Mouse (Mus musculus): ENCODE results near the gene Dpagt1. TPM values are rescaled to one million over a fixed set of nuclear protein-coding genes. Genes with fewer than 3 reads are reported as not detected.
A peak's percentile ranks its signal among the peaks of the same experiment; 100 is the strongest.
"Not testable (repeated sequence)": the region's sequence is repeated elsewhere in the genome, so short reads cannot be mapped to it uniquely, and the experiment has no call there.

Dpagt1 gene
- total RNA-seq, 2 experiments from 2014 or later, result 21.7 to 30.9 TPM

GRCm38 (mm10) chr9:44336964-44337363 is 11.1 kb downstream of the Dpagt1 start:
- DNase-seq (ENCODE audit: low spot score in 2 of 2), result no peak

- DNase-seq (ENCODE audit: low spot score in 2 of 2), result no peak
Measured at GRCm38 (mm10) chr9:44337436-44338169, 11.8 kb downstream of the Dpagt1 start.

- DNase-seq (ENCODE audit: low spot score in 2 of 2), result no peak
Measured at GRCm38 (mm10) chr9:44338574-44338973, 12.8 kb downstream of the Dpagt1 start.

GRCm38 (mm10) chr9:44341487-44341886 is 15.7 kb downstream of the Dpagt1 start:
- DNase-seq (ENCODE audit: low spot score in 2 of 2), result no peak

GRCm38 (mm10) chr9:44342173-44342572 is 16.4 kb downstream of the Dpagt1 start:
- DNase-seq (ENCODE audit: low spot score in 2 of 2), result no peak

GRCm38 (mm10) chr9:44342605-44343004 is 16.8 kb downstream of the Dpagt1 start:
- no peak for DNase-seq (ENCODE audit: low spot score in 2 of 2)

- no peak for DNase-seq (ENCODE audit: low spot score in 2 of 2)
Measured at GRCm38 (mm10) chr9:44343290-44343689, 17.5 kb downstream of the Dpagt1 start.

GRCm38 (mm10) chr9:44343781-44344421 is 18.1 kb downstream of the Dpagt1 start, which contains the start of gene Hmbs:
Gene Hmbs (minus strand): TSS chr9:44344228.
- peak; percentile 87 to 88 for DNase-seq (ENCODE audit: low spot score in 2 of 2)

- no peak for DNase-seq (ENCODE audit: low spot score in 2 of 2)
Measured at GRCm38 (mm10) chr9:44345570-44346433, 20.0 kb downstream of the Dpagt1 start.

GRCm38 (mm10) chr9:44347166-44347565 is 21.3 kb downstream of the Dpagt1 start:
- no peak for DNase-seq (ENCODE audit: low spot score in 2 of 2)

- no peak for DNase-seq (ENCODE audit: low spot score in 2 of 2)
Measured at GRCm38 (mm10) chr9:44347621-44348020, 21.8 kb downstream of the Dpagt1 start.

- no peak for DNase-seq (ENCODE audit: low spot score in 2 of 2)
Measured at GRCm38 (mm10) chr9:44348546-44348945, 22.7 kb downstream of the Dpagt1 start.

- no peak for DNase-seq (ENCODE audit: low spot score in 2 of 2)
Measured at GRCm38 (mm10) chr9:44351396-44351795, 25.6 kb downstream of the Dpagt1 start.

- no peak for DNase-seq (ENCODE audit: low spot score in 2 of 2)
Measured at GRCm38 (mm10) chr9:44352337-44352736, 26.5 kb downstream of the Dpagt1 start.

- no peak for DNase-seq (ENCODE audit: low spot score in 2 of 2)
Measured at GRCm38 (mm10) chr9:44353142-44353541, 27.3 kb downstream of the Dpagt1 start.

- no peak for DNase-seq (ENCODE audit: low spot score in 2 of 2)
Measured at GRCm38 (mm10) chr9:44357207-44357606, 31.4 kb downstream of the Dpagt1 start.

- peak; percentile 92 to 94 for DNase-seq (ENCODE audit: low spot score in 2 of 2)
Measured at GRCm38 (mm10) chr9:44361190-44361917, 35.5 kb downstream of the Dpagt1 start, which contains the start of gene Vps11. Gene Vps11 (minus strand): TSS chr9:44361670.

- not testable (repeated sequence) for DNase-seq (ENCODE audit: low spot score in 2 of 2)
Measured at GRCm38 (mm10) chr9:44361931-44362330, 36.1 kb downstream of the Dpagt1 start.

- DNase-seq (ENCODE audit: low spot score in 2 of 2), result peak in 1 of 2 experiments; percentile 41
Measured at GRCm38 (mm10) chr9:44364480-44364879, 38.7 kb downstream of the Dpagt1 start.

GRCm38 (mm10) chr9:44373386-44373785 is 47.6 kb downstream of the Dpagt1 start:
- no peak for DNase-seq (ENCODE audit: low spot score in 2 of 2)

- DNase-seq (ENCODE audit: low spot score in 2 of 2), result no peak
Measured at GRCm38 (mm10) chr9:44376141-44376540, 50.3 kb downstream of the Dpagt1 start.
